Mouse (Mus musculus) embryonic facial prominence, embryonic 11.5 days (tissue): ENCODE data around the gene Gnat2. TPM values are rescaled to one million over a fixed set of nuclear protein-coding genes. Genes with fewer than 3 reads are reported as not detected.

Experiments
- ATAC-seq: fragments of 200-750 bp; cut with Nextera tagmentation; replicated peaks from 2 replicates; pipeline ENCODE4 v1.8.0; 2017; ENCODE audit warnings: low read depth; ENCODE audit not compliant: insufficient number of reproducible peaks, low FRiP score, low TSS enrichment
- DNase-seq: peaks from one replicate; pipeline ENCODE4 v3.0.0-alpha.2; 2015; ENCODE audit warnings: low spot score
- H3K27ac ChIP-seq: fragments of 300-500 bp; sonication (generic); replicated peaks from 2 replicates; pipeline ENCODE4 v1.5.1; 2014; ENCODE audit warnings: mild to moderate bottlenecking, low read depth, low read length, control low read depth
- H3K27me3 ChIP-seq: fragments of 300-500 bp; sonication (generic); 2 replicates; pipeline ENCODE4 v1.6.1; 2014; ENCODE audit warnings: mild to moderate bottlenecking, low read length, moderate library complexity, mixed read lengths; ENCODE audit not compliant: control insufficient read depth, insufficient read depth
- H3K36me3 ChIP-seq: fragments of 300-500 bp; sonication (generic); replicated peaks from 2 replicates; pipeline ENCODE4 v1.6.1; 2014; ENCODE audit warnings: low read depth, mild to moderate bottlenecking, low read length, moderate library complexity, mixed read lengths; ENCODE audit not compliant: control insufficient read depth, insufficient read depth
- H3K4me1 ChIP-seq: fragments of 300-500 bp; sonication (generic); 2 replicates; pipeline ENCODE4 v1.6.1; 2014; ENCODE audit warnings: low read length, mixed read lengths; ENCODE audit not compliant: control insufficient read depth, insufficient read depth
- H3K4me2 ChIP-seq: fragments of 300-500 bp; sonication (generic); 2 replicates; pipeline ENCODE4 v1.6.1; 2014; ENCODE audit warnings: low read depth, mild to moderate bottlenecking, control low read depth, low read length, moderate library complexity
- H3K4me3 ChIP-seq: fragments of 300-500 bp; sonication (generic); 2 replicates; pipeline ENCODE4 v1.5.1; 2014; ENCODE audit warnings: low read depth, low read length, control low read depth
- H3K9ac ChIP-seq: fragments of 300-500 bp; sonication (generic); replicated peaks from 2 replicates; pipeline ENCODE4 v1.6.1; 2014; ENCODE audit warnings: mild to moderate bottlenecking, control low read depth, low read length
- H3K9me3 ChIP-seq: fragments of 300-500 bp; sonication (generic); replicated peaks from 2 replicates; pipeline ENCODE4 v1.6.1; 2016; ENCODE audit warnings: mild to moderate bottlenecking, low read length, inconsistent platforms, mixed read lengths; ENCODE audit not compliant: control insufficient read depth
- WGBS: fragments of 180-500 bp; shearing (Covaris S2); extraction: QIAGEN DNeasy Blood & Tissue Kit; methylation state at CpG from one replicate; pipeline ENCODE4 v1.1.7; 2014; 5-methylcytosine and 5-hydroxymethylcytosine counted together
- polyA plus RNA-seq: library from polyadenylated mRNA; unstranded; fragments of >200 nt; fragmentation: Nextera tagmentation; extraction: Ambion mirVana; gene quantifications from 2 replicates; pipeline ENCODE4 v1.2.1, GENCODE M21; 2014

Gnat2 gene
- polyA plus RNA-seq, 1 experiment from 2014 or later: 0.93 TPM

- ATAC-seq: no peak; the same call in 1 of the 2 replicates
These were observed 12.7 kb downstream of the Gnat2 start for GRCm38 (mm10) chr3:108105281-108105680.

GRCm38 (mm10) chr3:108111320-108111719 lies 18.7 kb downstream of the Gnat2 start:
- 96% methylated on average over 5 of the region's 5 CpGs for WGBS
- Histone ChIP-seq H3K36me3 (peaks cover 7% of the 10 kb centered on the region), H3K9me3 (no peaks in the 10 kb centered on the region), H3K27me3 (no peaks in the 10 kb centered on the region), H3K27ac (no peak overlapping the region), H3K9ac (no peak overlapping the region), H3K4me1 (no peaks in the 10 kb centered on the region), H3K4me3 (no peak overlapping the region), H3K4me2 (no peak overlapping the region)
- ATAC-seq (no peak), DNase-seq (no peak)

More at GRCm38 (mm10) chr3:108105281-108105680, 12.7 kb downstream of the Gnat2 start:
- 82% methylated on average over 3 of the region's 3 CpGs for whole genome bisulfite sequencing
- H3K36me3 ChIP-seq: no peaks in the 10 kb centered on the region; the same call in 1 of the 2 replicates
- no peak overlapping the region for H3K4me3 ChIP-seq
- no peak overlapping the region for H3K9ac ChIP-seq
- H3K27me3 ChIP-seq: no peaks in the 10 kb centered on the region
- no peak overlapping the region for H3K27ac ChIP-seq
- H3K4me1 ChIP-seq: no peaks in the 10 kb centered on the region
- no peaks in the 10 kb centered on the region for H3K9me3 ChIP-seq
- H3K4me2 ChIP-seq: no peak overlapping the region
- no peak for DNase-seq

GRCm38 (mm10) chr3:108112246-108112645 lies 19.7 kb downstream of the Gnat2 start:
- no peak overlapping the region for H3K27ac ChIP-seq
- WGBS: 86% methylated on average over 7 of the region's 7 CpGs
- H3K9ac ChIP-seq: no peak overlapping the region
- DNase-seq: no peak
- peaks cover 9% of the 10 kb centered on the region for H3K36me3 ChIP-seq
- no peak overlapping the region for H3K4me3 ChIP-seq
- H3K9me3 ChIP-seq: no peaks in the 10 kb centered on the region
- H3K4me1 ChIP-seq: no peaks in the 10 kb centered on the region
- no peak overlapping the region for H3K4me2 ChIP-seq
- no peaks in the 10 kb centered on the region for H3K27me3 ChIP-seq
- no peak for ATAC-seq

GRCm38 (mm10) chr3:108112666-108113065 lies 20.1 kb downstream of the Gnat2 start:
- DNase-seq (no peak), ATAC-seq (no peak)
- no peaks in the 10 kb centered on the region for H3K4me1 ChIP-seq
- peaks cover 10% of the 10 kb centered on the region for H3K36me3 ChIP-seq
- 84% methylated on average over 4 of the region's 4 CpGs for WGBS
- H3K4me3 ChIP-seq: no peak overlapping the region
- H3K9me3 ChIP-seq: no peaks in the 10 kb centered on the region
- H3K27ac ChIP-seq: no peak overlapping the region
- H3K4me2 ChIP-seq: no peak overlapping the region
- no peaks in the 10 kb centered on the region for H3K27me3 ChIP-seq
- no peak overlapping the region for H3K9ac ChIP-seq

GRCm38 (mm10) chr3:108113591-108114289 lies 21.2 kb downstream of the Gnat2 start:
- H3K9me3 ChIP-seq: no peaks in the 10 kb centered on the region
- no peak for DNase-seq
- WGBS: 92% methylated on average over 7 of the region's 7 CpGs
- H3K27me3 ChIP-seq: no peaks in the 10 kb centered on the region
- H3K4me2 ChIP-seq: no peak overlapping the region
- H3K9ac ChIP-seq: no peak overlapping the region
- H3K36me3 ChIP-seq: peaks cover 10% of the 10 kb centered on the region
- H3K4me3 ChIP-seq: no peak overlapping the region
- H3K27ac ChIP-seq: no peak overlapping the region
- no peaks in the 10 kb centered on the region for H3K4me1 ChIP-seq
- no peak for ATAC-seq

GRCm38 (mm10) chr3:108117465-108117864 lies 24.9 kb downstream of the Gnat2 start:
- Histone ChIP-seq H3K4me3 (no peak overlapping the region), H3K27me3 (no peaks in the 10 kb centered on the region), H3K27ac (no peak overlapping the region), H3K9ac (no peak overlapping the region), H3K9me3 (no peaks in the 10 kb centered on the region), H3K4me1 (no peaks in the 10 kb centered on the region), H3K4me2 (no peak overlapping the region), H3K36me3 (peaks cover 8% of the 10 kb centered on the region)
- 95% methylated on average over 6 of the region's 6 CpGs for WGBS
- ATAC-seq (no peak), DNase-seq (no peak)

- Histone ChIP-seq H3K27ac (no peak overlapping the region), H3K4me1 (no peaks in the 10 kb centered on the region), H3K36me3 (peaks cover 3% of the 10 kb centered on the region), H3K9ac (no peak overlapping the region), H3K4me2 (no peak overlapping the region), H3K4me3 (no peak overlapping the region), H3K9me3 (no peaks in the 10 kb centered on the region), H3K27me3 (no peaks in the 10 kb centered on the region)
- 82% methylated on average over 3 of the region's 3 CpGs for WGBS
- DNase-seq (no peak), ATAC-seq (no peak)
These were observed 28.5 kb downstream of the Gnat2 start for GRCm38 (mm10) chr3:108121101-108121500.

GRCm38 (mm10) chr3:108123242-108123641 lies 30.7 kb downstream of the Gnat2 start:
- 92% methylated on average over 5 of the region's 5 CpGs for WGBS
- Histone ChIP-seq H3K4me1 (no peaks in the 10 kb centered on the region), H3K9me3 (no peaks in the 10 kb centered on the region), H3K4me2 (no peak overlapping the region), H3K9ac (no peak overlapping the region), H3K27me3 (no peaks in the 10 kb centered on the region), H3K36me3 (no peaks in the 10 kb centered on the region; the same call in 1 of the 2 replicates), H3K27ac (no peak overlapping the region), H3K4me3 (no peak overlapping the region)
- ATAC-seq: no peak
- no peak for DNase-seq
